Mouse (Mus musculus) adrenal gland, postnatal 36 days (tissue): ENCODE measurements around the gene Runx1. TPM values are rescaled to one million over a fixed set of nuclear protein-coding genes. Genes with fewer than 3 reads are reported as not detected.

Source experiments
- DNase-seq, 2 experiments: peaks; one replicate each; pipeline ENCODE4 v3.0.0; 2021; ENCODE audit warnings: mixed read lengths in 1 of 2
- total RNA-seq, 2 experiments: library from RNA; stranded (reverse); gene quantifications; 2 replicates each; pipeline ENCODE4 v1.2.3; 2021

The Runx1 gene
- total RNA-seq, 2 experiments from 2014 or later = 3.3 to 5.6 TPM

DNA sequence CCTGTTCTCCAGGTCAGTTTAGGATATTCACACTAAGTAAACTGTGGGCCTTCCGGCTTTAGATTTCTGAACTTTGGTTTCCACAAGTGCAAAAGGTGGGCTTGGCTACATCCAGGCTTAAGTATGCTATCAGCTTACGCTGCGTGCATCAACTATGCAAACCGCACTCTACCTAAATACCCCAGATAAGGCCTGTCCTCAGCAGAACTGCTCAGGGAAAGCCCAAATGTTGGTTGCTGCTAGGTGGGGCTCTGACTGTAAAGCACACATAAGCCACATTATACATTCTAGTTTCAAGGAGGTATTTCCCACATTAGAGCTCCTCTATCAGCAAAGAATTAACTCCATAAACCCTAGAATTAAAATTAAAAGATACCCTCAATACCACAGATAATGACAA is 33.0 kb downstream of the Runx1 start:
- no peak for DNase-seq

GRCm38 (mm10) chr16:92790601-92791000 is 35.3 kb downstream of the Runx1 start:
- no peak for DNase-seq

GRCm38 (mm10) chr16:92789840-92790239 is 36.1 kb downstream of the Runx1 start:
- DNase-seq = no peak

- no peak for DNase-seq
These were observed 37.5 kb downstream of the Runx1 start for GRCm38 (mm10) chr16:92788446-92788845.

DNA sequence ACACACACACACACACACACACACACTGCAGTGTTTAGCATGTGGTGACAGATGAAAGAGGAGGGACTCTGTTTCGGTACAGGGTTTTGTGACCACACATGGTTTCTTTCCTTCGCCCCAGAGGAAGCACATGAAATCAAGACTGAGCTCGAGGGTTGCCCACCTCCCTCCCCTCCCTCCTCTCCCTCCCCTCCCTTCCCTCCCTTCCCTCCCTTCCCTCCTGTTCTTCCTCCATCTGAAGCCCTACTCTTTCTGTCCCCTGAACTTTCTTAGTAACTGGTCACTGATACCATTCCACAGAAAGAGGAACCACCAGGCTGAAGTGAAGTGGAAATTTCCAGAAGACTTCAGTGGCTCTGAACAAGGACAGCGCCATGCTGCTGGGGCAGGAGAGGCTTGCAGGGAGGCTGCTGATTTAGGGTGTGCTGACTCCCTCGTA is 39.0 kb downstream of the Runx1 start:
- DNase-seq = no peak

DNA sequence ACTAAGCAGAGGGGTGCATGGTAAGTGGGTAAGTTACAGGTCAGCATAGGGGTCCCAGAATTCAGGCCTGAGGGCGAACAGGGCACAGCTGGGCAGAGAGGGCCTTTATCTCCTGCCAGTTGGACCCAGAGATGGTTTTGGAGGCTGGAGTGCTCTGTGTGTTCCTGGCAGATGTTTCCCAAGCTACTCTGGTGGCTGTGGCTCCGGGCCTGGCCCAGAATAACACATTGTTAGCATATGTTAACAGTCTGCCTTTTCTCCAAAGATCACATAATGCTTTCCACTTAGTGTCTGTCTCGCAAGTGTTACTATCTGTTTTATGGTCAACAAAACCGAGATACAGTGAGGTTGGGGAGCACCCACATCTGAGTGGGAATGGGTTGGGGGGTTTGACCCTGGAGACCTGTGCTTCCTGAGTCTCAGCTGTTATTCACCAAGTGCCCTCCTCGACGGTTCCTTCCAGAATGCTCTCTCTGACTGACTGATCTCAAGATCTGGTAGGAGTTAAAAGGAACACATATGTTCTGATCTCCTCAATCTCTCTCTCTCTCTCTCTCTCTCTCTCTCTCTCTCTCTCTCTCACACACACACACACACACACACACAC is 39.6 kb downstream of the Runx1 start:
- DNase-seq = no peak

- no peak for DNase-seq
These were observed 42.3 kb downstream of the Runx1 start for GRCm38 (mm10) chr16:92783651-92784131.

GRCm38 (mm10) chr16:92782408-92782807 is 43.5 kb downstream of the Runx1 start:
- DNase-seq = no peak

DNA sequence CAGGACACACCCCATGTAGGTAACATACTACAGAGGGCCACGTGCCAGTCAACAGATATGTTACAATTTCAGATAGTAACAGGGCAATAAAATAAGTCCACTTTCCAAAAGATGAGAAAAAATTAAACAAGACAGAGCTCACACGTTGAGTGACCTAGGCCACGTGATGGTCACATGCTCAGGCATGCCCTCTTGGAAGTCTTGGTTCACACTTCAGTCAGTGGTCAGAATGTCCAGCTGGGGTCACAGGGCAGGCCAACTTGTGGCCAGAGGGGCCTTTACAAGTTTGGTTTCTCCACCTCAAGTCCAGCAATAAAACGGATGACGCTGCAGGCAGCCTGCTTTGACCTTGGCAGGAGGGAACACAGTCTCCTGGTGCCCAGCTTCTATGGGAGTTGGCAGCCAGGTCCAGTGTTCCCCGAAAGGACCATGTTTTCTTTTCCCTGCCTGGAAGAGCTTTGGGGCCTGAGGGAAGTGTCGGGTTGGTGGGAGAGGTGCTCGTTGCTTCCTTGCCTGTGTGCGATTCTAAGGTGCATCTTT is 46.0 kb downstream of the Runx1 start:
- DNase-seq = peak in 1 of 2 experiments; percentile 69

DNA sequence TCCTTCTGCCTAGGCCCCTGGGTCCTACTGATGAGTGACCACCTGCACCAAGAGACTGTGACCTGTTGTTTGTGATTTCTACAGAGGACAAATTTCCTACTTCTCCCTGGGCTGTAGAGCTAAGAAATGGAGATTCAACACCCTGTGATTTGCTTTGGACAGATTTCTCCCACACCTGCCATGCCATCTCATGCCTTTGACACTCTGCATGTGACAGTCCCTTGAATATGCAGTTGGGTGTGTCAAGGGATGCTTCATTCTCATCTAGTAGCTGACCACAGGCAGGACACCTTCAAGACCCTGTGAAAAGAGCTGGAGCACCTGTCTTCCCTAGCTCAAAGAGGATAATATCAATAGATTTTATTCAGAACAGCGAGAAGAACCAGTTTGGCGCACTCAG is 46.8 kb downstream of the Runx1 start:
- DNase-seq = no peak

- DNase-seq = no peak
These were observed 47.7 kb downstream of the Runx1 start for GRCm38 (mm10) chr16:92778096-92778780.

DNA sequence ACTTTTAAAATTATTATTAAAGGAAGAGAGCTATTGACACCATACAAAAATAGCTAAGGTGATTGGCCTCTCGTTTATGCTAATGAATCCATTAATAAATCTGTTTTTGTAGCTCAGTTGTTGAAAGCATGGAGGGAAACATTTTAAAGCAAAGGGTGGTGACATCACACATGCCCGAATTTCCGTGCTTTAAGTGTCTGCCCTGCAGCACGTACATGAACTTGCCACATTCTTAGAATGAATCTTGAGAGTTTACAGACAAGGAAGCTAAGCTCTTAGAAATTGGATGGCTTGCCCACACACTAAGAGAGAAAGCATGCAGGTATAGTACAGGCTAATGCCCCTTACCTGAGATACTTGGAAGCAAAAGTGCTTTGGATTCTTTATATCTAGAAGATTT is 58.1 kb downstream of the Runx1 start:
- DNase-seq = no peak

- DNase-seq = no peak
These were observed 58.5 kb downstream of the Runx1 start for GRCm38 (mm10) chr16:92767423-92767822.

- DNase-seq = no peak
These were observed 61.1 kb downstream of the Runx1 start for GRCm38 (mm10) chr16:92764741-92765396.

- DNase-seq = no peak
These were observed 62.3 kb downstream of the Runx1 start for GRCm38 (mm10) chr16:92763666-92764065.

DNA sequence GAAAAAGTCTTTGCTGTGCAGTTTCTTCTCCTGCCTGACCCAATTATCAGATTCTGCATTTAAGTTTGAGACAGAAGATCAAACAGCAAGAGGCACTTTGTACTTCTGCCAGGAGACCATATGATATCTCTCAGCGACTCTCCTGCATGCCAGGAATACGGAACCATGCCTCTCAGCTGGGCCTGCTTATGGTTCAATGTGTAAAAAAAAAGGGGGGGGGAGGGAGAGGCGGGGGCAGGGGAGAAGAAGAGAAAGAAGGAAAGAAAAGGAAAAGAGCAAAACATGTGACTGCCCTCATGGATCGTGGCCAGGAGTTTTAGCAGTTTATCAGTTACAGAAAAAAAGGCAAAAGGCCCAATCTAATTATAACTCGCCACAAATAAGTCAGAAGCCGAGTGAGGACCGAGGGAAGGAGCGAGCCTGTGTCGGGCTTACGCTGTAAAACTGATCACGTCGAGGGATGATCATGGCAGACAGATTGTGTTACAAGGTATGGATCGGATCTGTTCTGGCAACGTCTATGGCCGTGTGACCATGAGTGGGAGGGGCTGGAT is 63.9 kb downstream of the Runx1 start:
- peak; percentile 11 to 25 for DNase-seq

- no peak for DNase-seq
These were observed 65.9 kb downstream of the Runx1 start for GRCm38 (mm10) chr16:92760091-92760490.

GRCm38 (mm10) chr16:92757564-92757963 is 68.4 kb downstream of the Runx1 start:
- DNase-seq = no peak

DNA sequence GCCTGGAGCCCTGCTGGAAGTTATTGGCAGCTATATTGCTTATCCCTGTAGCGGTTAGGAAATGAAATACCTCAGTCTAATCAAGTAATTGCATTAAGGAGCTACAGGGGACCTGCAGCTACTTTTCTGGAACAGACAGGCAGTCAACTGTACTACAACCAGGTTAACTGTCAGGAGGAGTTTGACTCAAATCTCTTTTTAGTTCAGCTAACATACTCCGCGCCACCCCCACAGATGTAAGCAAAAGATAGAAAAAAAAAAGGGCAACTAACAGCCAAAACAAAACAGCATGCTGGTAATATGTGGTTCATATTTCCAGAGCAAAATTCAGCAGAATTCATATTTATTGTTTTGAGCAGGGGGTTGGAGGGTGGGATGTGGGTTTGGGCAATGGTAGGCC is 72.0 kb downstream of the Runx1 start:
- DNase-seq = no peak

GRCm38 (mm10) chr16:92753139-92753538 is 72.8 kb downstream of the Runx1 start:
- no peak for DNase-seq

DNA sequence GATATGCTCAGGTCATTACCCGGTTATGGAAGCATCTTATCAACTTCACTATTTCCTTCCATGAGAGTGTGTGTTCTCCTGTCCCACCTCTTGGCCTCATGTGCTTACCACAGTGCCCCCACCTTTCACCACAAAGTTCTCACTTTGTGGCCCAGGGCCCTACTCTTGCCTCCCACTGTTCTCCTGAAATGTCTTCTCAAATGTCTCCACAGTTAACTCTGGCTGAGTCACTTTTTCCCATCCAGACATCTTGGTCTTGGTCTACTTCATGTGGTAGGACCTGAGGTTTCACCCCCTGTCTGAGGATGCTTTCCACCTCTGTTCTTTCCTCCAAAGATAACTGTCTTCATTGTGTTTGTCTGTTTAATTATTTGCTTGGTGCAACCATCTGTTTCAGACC is 77.7 kb downstream of the Runx1 start:
- DNase-seq = no peak

DNA sequence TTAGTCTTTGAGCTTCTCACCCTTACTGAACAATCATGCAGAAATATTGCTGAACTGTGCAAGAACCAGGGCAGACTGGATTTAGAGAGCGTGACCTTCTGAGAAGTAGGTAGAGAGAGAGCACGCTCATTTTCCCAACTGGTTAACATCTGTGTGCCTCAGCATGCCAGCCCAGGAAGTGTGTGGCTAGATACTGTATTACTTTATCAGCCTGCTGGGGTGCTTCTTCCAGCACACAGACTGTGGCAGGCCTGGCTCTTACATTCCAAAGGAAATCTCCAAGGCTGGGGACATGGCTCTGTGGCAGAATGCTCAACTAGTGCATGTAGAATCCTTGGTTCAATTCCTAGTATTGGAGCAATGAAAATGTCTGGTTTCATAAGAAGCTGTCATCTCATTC is 78.9 kb downstream of the Runx1 start:
- no peak for DNase-seq

- DNase-seq = no peak
These were observed 80.7 kb downstream of the Runx1 start for GRCm38 (mm10) chr16:92745239-92745638.
